Mouse (Mus musculus): ENCODE data around the gene Cemip.

DNA sequence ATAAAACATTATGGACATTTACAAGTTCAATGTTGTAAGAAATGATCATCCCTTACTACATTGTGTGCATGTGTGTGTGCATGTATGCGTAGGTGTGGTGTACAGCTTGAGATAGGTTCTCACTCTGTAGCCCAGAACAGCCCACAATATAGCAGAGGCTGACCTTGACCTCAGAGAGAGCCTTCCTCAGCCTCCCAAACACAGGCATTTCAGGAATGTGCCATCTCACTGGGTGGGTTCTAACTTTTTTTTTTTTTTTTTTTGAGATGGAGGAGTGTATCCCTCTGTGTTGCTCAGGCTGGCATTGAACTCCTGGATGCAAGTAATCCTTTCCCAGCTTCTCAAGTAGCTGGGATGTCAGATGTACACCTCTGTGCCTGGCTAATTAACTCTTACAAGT, 92.0 kb downstream of the Cemip start:
- TF ChIP-seq CTCF (IDR thresholded peaks at IDR 0.05; ENCODE audit: control insufficient read depth, insufficient read depth, insufficient replicate concordance, low read depth, low read length) (no peak), POLR2A (IDR thresholded peaks at IDR 0.05; ENCODE audit: control insufficient read depth, low read depth, low read length) (no peak)
